Mouse (Mus musculus): ENCODE data around the gene Rhod. TPM values are rescaled to one million over a fixed set of nuclear protein-coding genes. Genes with fewer than 3 reads are reported as not detected.

Rhod gene
- 51.2 and 53.9 TPM in 2 replicates for polyA plus RNA-seq (2015; fragmentation: Nextera tagmentation; extraction: Ambion mirVana)

- Histone ChIP-seq H3K4me3 (peak within 1 kb of the TSS; percentile 83), H3K27ac (peak within 1 kb of the TSS; percentile 55; the same call in 1 of the 2 replicates), H3K27me3 (no peaks in the 10 kb centered on the region), H3K4me2 (replicated peaks) (peak within 1 kb of the TSS; percentile 91), H3K9ac (peak within 1 kb of the TSS; percentile 85), H3K36me3 (peaks cover 16% of the 10 kb centered on the region), H3K4me1 (peaks cover 45% of the 10 kb centered on the region), H3K9me3 (no peaks in the 10 kb centered on the region)
- peak; percentile 57; the same call in 1 of the 2 replicates for ATAC-seq (ENCODE audit: low FRiP score, low read depth)
- WGBS: under 1% methylated on average over 51 of the region's 51 CpGs
Measured at GRCm38 (mm10) chr19:4439161-4439801, at the start of gene Rhod. Gene Rhod, minus strand, starts transcription at chr19:4439432.

GRCm38 (mm10) chr19:4487877-4488276, 48.6 kb upstream of the Rhod start:
- no peaks in the 10 kb centered on the region for H3K9me3 ChIP-seq
- no peak overlapping the region for H3K9ac ChIP-seq
- H3K27ac ChIP-seq: no peak overlapping the region
- ATAC-seq (ENCODE audit: low FRiP score, low read depth): no peak
- no peak overlapping the region for H3K4me2 ChIP-seq (replicated peaks)
- WGBS: 79% methylated on average over 2 of the region's 2 CpGs
- H3K4me1 ChIP-seq: no peaks in the 10 kb centered on the region
- H3K36me3 ChIP-seq: no peaks in the 10 kb centered on the region
- no peak overlapping the region for H3K4me3 ChIP-seq
- no peaks in the 10 kb centered on the region for H3K27me3 ChIP-seq

DNA sequence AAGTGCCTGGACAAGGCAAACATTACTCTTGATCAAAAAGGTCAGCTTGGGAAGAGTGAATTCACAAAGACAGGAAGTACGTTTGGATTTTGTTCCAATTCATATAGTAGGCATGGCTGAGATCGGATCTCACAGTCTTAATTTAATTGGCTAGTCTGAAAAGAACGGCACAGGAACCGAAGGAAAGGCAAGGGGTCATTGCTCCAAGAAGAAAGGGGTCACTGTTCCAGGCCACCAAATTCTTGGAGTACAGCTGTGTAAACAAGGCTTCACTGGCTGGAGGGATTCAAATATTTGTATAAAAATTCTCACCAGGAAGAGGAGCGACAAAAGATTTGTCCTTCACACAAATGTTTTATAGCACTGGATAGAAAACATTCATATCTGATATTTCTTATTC, 45.8 kb upstream of the Rhod start:
- Histone ChIP-seq H3K4me2 (replicated peaks) (no peak overlapping the region), H3K4me3 (no peak overlapping the region), H3K27me3 (no peaks in the 10 kb centered on the region; the same call in 1 of the 2 replicates), H3K27ac (no peak overlapping the region), H3K4me1 (no peaks in the 10 kb centered on the region), H3K36me3 (no peaks in the 10 kb centered on the region), H3K9ac (no peak overlapping the region), H3K9me3 (no peaks in the 10 kb centered on the region)
- no peak for ATAC-seq (ENCODE audit: low FRiP score, low read depth)
- 57% methylated on average over 5 of the region's 5 CpGs for WGBS

DNA sequence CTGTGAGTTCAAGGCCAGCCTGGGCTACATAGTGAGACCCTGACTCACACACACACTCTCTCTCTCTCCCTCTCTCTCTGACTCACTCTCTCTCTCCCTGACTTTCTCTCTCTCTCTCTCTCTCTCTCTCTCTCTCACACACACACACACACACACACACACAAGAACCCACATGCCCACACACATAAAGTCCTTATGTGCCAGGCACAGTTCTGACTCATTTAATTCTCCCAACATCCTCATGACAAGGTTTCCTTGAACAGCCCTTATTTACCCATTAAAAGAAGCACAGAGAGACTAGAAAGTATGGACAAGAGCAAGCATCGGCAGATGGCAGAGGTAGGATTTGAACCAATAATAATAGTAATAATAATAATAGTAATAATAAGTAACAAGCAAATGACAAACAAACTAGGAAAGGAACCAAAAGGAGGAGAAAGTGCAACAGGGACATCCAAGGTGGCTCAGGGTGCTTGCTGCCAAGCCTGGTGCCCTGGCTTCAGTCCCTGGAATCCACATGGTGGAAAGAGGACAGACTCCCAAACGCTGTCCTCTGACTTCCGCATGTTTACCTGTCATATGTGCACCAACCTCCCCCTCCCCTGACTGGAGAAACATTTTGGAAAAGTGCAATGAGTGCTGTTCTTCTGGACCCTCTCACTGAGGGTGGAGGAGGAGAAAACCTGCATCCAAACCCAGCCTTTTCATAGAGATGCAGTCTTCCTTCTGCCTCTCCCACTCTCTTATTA, 43.1 kb upstream of the Rhod start:
- Histone ChIP-seq H3K9ac (no peak overlapping the region), H3K27ac (no peak overlapping the region), H3K4me2 (replicated peaks) (no peak overlapping the region), H3K4me1 (no peaks in the 10 kb centered on the region; the same call in 1 of the 2 replicates), H3K27me3 (peaks cover 18% of the 10 kb centered on the region), H3K9me3 (no peaks in the 10 kb centered on the region), H3K4me3 (no peak overlapping the region), H3K36me3 (no peaks in the 10 kb centered on the region)
- ATAC-seq (ENCODE audit: low FRiP score, low read depth): no peak
- WGBS: 76% methylated on average over 3 of the region's 3 CpGs

- Histone ChIP-seq H3K4me3 (no peak overlapping the region), H3K27me3 (peaks cover 28% of the 10 kb centered on the region), H3K36me3 (no peaks in the 10 kb centered on the region), H3K4me1 (peaks cover 7% of the 10 kb centered on the region), H3K9ac (no peak overlapping the region), H3K27ac (no peak overlapping the region), H3K4me2 (replicated peaks) (no peak overlapping the region), H3K9me3 (no peaks in the 10 kb centered on the region)
- ATAC-seq (ENCODE audit: low FRiP score, low read depth): no peak
- 35% methylated on average over 4 of the region's 4 CpGs for WGBS
Measured at GRCm38 (mm10) chr19:4481326-4481725, 42.1 kb upstream of the Rhod start.

GRCm38 (mm10) chr19:4480041-4480440, 40.8 kb upstream of the Rhod start:
- H3K4me1 ChIP-seq: peaks cover 9% of the 10 kb centered on the region
- WGBS: 88% methylated on average over 2 of the region's 2 CpGs
- no peak for ATAC-seq (ENCODE audit: low FRiP score, low read depth)

DNA sequence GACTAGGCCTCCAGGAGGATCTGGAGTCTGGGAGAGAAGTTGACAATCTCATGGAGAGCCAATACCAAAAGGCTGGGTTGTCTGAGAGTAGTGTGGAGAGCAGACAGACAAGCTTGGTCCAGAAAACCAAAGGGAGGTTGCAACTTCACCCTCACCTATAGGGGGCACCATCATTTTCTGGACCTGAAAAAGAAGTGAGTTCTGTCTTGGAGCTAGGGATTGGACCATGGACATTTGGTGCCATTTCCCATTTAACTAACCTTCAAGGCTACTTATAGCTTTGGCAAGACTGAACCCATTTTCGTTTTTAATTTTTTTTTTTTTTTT, 38.9 kb upstream of the Rhod start:
- no peak overlapping the region for H3K4me2 ChIP-seq (replicated peaks)
- no peak overlapping the region for H3K4me3 ChIP-seq
- WGBS: 41% methylated on average over 1 of the region's 1 CpGs
- no peak overlapping the region for H3K27ac ChIP-seq
- H3K4me1 ChIP-seq: peaks cover 9% of the 10 kb centered on the region
- ATAC-seq (ENCODE audit: low FRiP score, low read depth): no peak
- H3K36me3 ChIP-seq: no peaks in the 10 kb centered on the region
- peaks cover 50% of the 10 kb centered on the region for H3K27me3 ChIP-seq
- H3K9ac ChIP-seq: no peak overlapping the region
- H3K9me3 ChIP-seq: no peaks in the 10 kb centered on the region

More at GRCm38 (mm10) chr19:4480041-4480440, 40.8 kb upstream of the Rhod start:
- H3K4me2 ChIP-seq (replicated peaks): no peak overlapping the region
- H3K27ac ChIP-seq: no peak overlapping the region
- peaks cover 41% of the 10 kb centered on the region for H3K27me3 ChIP-seq
- H3K9ac ChIP-seq: no peak overlapping the region
- H3K36me3 ChIP-seq: no peaks in the 10 kb centered on the region
- H3K4me3 ChIP-seq: no peak overlapping the region
- no peaks in the 10 kb centered on the region for H3K9me3 ChIP-seq

GRCm38 (mm10) chr19:4477345-4478189, 38.3 kb upstream of the Rhod start, which contains the start of gene Syt12:
Gene Syt12, minus strand, starts transcription at chr19:4477447.
- Histone ChIP-seq H3K36me3 (no peaks in the 10 kb centered on the region), H3K9me3 (no peaks in the 10 kb centered on the region), H3K27me3 (peaks cover 50% of the 10 kb centered on the region), H3K9ac (peak within 1 kb of the TSS; percentile 69), H3K4me1 (peaks cover 9% of the 10 kb centered on the region), H3K4me2 (replicated peaks) (peak within 1 kb of the TSS; percentile 98), H3K27ac (no peak within 1 kb of the TSS), H3K4me3 (peak within 1 kb of the TSS; percentile 58)
- no peak; the same call in 1 of the 2 replicates for ATAC-seq (ENCODE audit: low FRiP score, low read depth)
- 39% methylated on average over 20 of the region's 21 CpGs for WGBS

DNA sequence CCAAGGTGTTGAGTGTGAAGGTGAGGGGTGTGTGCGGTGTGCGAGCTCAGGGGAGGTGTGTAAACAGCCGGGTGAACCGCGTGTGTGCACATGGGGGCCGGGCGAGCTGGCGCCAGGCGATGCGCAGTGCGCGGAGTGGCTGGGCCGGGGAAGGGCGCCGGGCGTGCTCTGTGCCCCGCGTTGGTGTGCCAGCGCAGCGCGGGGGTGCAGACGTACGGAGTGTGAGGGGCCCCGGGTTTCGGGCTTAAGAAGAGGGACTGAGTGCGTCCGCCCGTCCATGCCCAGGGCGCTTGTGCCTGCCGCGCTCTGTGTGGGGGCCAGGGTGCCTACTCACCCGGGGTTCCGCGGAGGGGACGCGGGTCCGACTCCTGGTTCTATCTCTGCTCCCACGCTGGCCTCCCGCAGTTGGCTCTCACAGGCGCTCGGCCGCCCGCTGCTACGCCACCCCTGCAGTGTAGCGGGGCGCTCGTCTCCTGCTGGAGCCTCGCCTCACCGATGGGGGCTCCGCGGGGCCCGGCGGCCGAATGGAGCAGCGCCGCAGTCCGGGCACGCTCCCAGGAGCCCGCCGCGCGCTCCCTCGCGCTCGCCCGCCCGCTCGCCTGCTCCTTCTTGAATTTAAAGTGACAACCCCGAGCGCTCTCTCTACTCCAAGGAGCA, 37.5 kb upstream of the Rhod start:
- peaks cover 50% of the 10 kb centered on the region for H3K27me3 ChIP-seq
- H3K36me3 ChIP-seq: no peaks in the 10 kb centered on the region
- ATAC-seq (ENCODE audit: low FRiP score, low read depth): peak; percentile 63
- peak overlapping the region; percentile 98 for H3K4me2 ChIP-seq (replicated peaks)
- H3K9ac ChIP-seq: peak overlapping the region; percentile 69
- H3K9me3 ChIP-seq: no peaks in the 10 kb centered on the region
- peak overlapping the region; percentile 58 for H3K4me3 ChIP-seq
- H3K27ac ChIP-seq: no peak overlapping the region
- WGBS: under 1% methylated on average over 68 of the region's 70 CpGs
- peaks cover 9% of the 10 kb centered on the region for H3K4me1 ChIP-seq

GRCm38 (mm10) chr19:4475224-4475925, 36.1 kb upstream of the Rhod start:
- Histone ChIP-seq H3K4me1 (peaks cover 9% of the 10 kb centered on the region), H3K9ac (no peak overlapping the region), H3K27ac (no peak overlapping the region), H3K27me3 (peaks cover 50% of the 10 kb centered on the region), H3K4me2 (replicated peaks) (no peak overlapping the region), H3K9me3 (no peaks in the 10 kb centered on the region), H3K4me3 (no peak overlapping the region), H3K36me3 (no peaks in the 10 kb centered on the region)
- 77% methylated on average over 11 of the region's 11 CpGs for WGBS
- ATAC-seq (ENCODE audit: low FRiP score, low read depth): no peak

GRCm38 (mm10) chr19:4474739-4475138, 35.5 kb upstream of the Rhod start:
- Histone ChIP-seq H3K36me3 (no peaks in the 10 kb centered on the region), H3K27me3 (peaks cover 50% of the 10 kb centered on the region), H3K4me3 (no peak overlapping the region), H3K4me2 (replicated peaks) (no peak overlapping the region), H3K4me1 (peaks cover 9% of the 10 kb centered on the region), H3K9ac (no peak overlapping the region), H3K27ac (no peak overlapping the region), H3K9me3 (no peaks in the 10 kb centered on the region)
- WGBS: 40% methylated on average over 3 of the region's 3 CpGs
- no peak for ATAC-seq (ENCODE audit: low FRiP score, low read depth)

Measured in limb, embryonic 13.5 days (tissue).